Mouse (Mus musculus) MEL (cell line): Measurements from ENCODE around the gene Scn1a.

ENCODE experiments used
- CHD1 ChIP-seq: IDR thresholded peaks from 2 replicates; pipeline ENCODE4 v1.6.1; 2012; ENCODE audit warnings: low read depth, mild to moderate bottlenecking, inconsistent platforms, low read length, improper control_type of control experiment
- CTCF ChIP-seq, 3 experiments: IDR thresholded peaks in 2 of 3; conservative IDR thresholded peaks in 1 of 3; 2 replicates each; pipeline ENCODE4 v1.5.1; 2011 to 2012; ENCODE audit warnings: low read length in 3 of 3, low read depth in 2 of 3, mild to moderate bottlenecking in 2 of 3, improper control_type of control experiment in 1 of 3, inconsistent platforms in 1 of 3, mixed read lengths in 1 of 3, moderate library complexity in 1 of 3; ENCODE audit not compliant: control insufficient read depth in 1 of 3, insufficient read depth in 1 of 3, poor library complexity in 1 of 3, severe bottlenecking in 1 of 3
- E2F4 ChIP-seq: IDR thresholded peaks from 2 replicates; pipeline ENCODE4 v1.6.1; 2011; ENCODE audit warnings: low read depth, low read length, improper control_type of control experiment, borderline replicate concordance
- GABPA ChIP-seq: IDR thresholded peaks from 2 replicates; pipeline ENCODE4 v1.6.1; 2012; ENCODE audit warnings: low read depth, mild to moderate bottlenecking, inconsistent platforms, low read length, improper control_type of control experiment, moderate library complexity
- GATA1 ChIP-seq: IDR thresholded peaks from 2 replicates; pipeline ENCODE4 v1.6.1; 2011; ENCODE audit warnings: low read depth, low read length, improper control_type of control experiment
- KAT2A ChIP-seq: conservative IDR thresholded peaks from 2 replicates; pipeline ENCODE4 v1.6.1; 2012; ENCODE audit warnings: low read depth, low read length, improper control_type of control experiment, inconsistent platforms
- MAFK ChIP-seq: IDR thresholded peaks from 2 replicates; pipeline ENCODE4 v1.6.1; 2011; ENCODE audit warnings: low read depth, mild to moderate bottlenecking, low read length, improper control_type of control experiment, borderline replicate concordance
- MYC ChIP-seq: IDR thresholded peaks from 2 replicates; pipeline ENCODE4 v1.6.1; 2011; ENCODE audit warnings: low read depth, mild to moderate bottlenecking, low read length, improper control_type of control experiment, moderate library complexity
- POLR2A ChIP-seq, 2 experiments: IDR thresholded peaks; 2 replicates each; pipeline ENCODE4 v1.6.1; 2011 to 2012; ENCODE audit warnings: low read length in 2 of 2, mild to moderate bottlenecking in 2 of 2, control low read depth in 1 of 2, improper control_type of control experiment in 1 of 2, low read depth in 1 of 2, moderate library complexity in 1 of 2; ENCODE audit not compliant: control insufficient read depth in 1 of 2, insufficient read depth in 1 of 2, poor library complexity in 1 of 2
- SIN3A ChIP-seq: IDR thresholded peaks from 2 replicates; pipeline ENCODE4 v1.6.1; 2012; ENCODE audit warnings: low read length, improper control_type of control experiment, inconsistent platforms
- USF2 ChIP-seq, 2 experiments: IDR thresholded peaks; 2 replicates each; pipeline ENCODE4 v1.6.1; 2011 to 2012; ENCODE audit warnings: improper control_type of control experiment in 2 of 2, low read length in 2 of 2, borderline replicate concordance in 1 of 2, inconsistent platforms in 1 of 2, low read depth in 1 of 2, mild to moderate bottlenecking in 1 of 2; ENCODE audit not compliant: insufficient read depth in 1 of 2

- TF ChIP-seq USF2 (IDR thresholded peaks at IDR 0.05; ENCODE audit: borderline replicate concordance in 1 of 2, insufficient read depth in 1 of 2, low read depth in 1 of 2, low read length in 2 of 2), result no peak
- TF ChIP-seq CTCF (IDR thresholded peaks at IDR 0.05 in 2 of 3, conservative IDR thresholded peaks at IDR 0.05 in 1 of 3; ENCODE audit: control insufficient read depth in 1 of 3, insufficient read depth in 1 of 3, low read depth in 2 of 3, low read length in 3 of 3, poor library complexity in 1 of 3, severe bottlenecking in 1 of 3), result no peak
- TF ChIP-seq GATA1, result no peak
- no peak for TF ChIP-seq POLR2A (IDR thresholded peaks at IDR 0.05; ENCODE audit: control insufficient read depth in 1 of 2, insufficient read depth in 1 of 2, low read depth in 1 of 2, low read length in 2 of 2, poor library complexity in 1 of 2)
- TF ChIP-seq GABPA, result no peak
- no peak for TF ChIP-seq SIN3A
- TF ChIP-seq E2F4, result no peak
- TF ChIP-seq CHD1, result no peak
- TF ChIP-seq KAT2A, result no peak
- no peak for TF ChIP-seq MAFK
- TF ChIP-seq MYC, result no peak
Measured at GRCm38 (mm10) chr2:66346622-66347021, 94.0 kb downstream of the Scn1a start.
